Mouse (Mus musculus): ENCODE data around the gene Tbrg1.

DNA sequence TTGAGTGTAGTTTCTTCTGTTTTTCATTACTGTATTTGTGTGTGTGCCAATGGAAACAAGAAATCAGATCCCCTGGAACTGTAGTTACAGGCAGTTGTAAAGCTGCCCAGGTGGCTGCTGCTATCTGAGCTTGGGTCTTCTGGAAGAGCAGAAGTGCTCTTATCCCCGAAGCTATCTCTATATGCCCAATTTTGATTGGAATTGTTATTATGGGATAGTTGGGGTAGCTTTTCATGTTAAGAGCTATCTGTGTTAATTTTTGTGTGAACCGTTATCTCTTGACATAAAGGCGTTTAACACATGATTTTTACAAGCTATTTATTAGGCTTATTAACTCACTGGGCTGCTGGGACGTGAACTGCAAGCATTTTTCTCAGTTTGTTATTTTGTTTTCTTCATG, 47.6 kb downstream of the Tbrg1 start:
- TF ChIP-seq POLR2A (IDR thresholded peaks at IDR 0.05; ENCODE audit: low read depth, low read length) (no peak), CTCF (IDR thresholded peaks at IDR 0.05; ENCODE audit: borderline replicate concordance, insufficient read depth, low read length) (no peak)
